Mouse (Mus musculus) cerebellum, postnatal 25 days (tissue): Measurements from ENCODE around the gene Tusc2.

Experiments used
- DNase-seq, 2 experiments: peaks; one replicate each; pipeline ENCODE4 v3.0.0; 2021; ENCODE audit warnings: mixed read lengths in 2 of 2

Gene Tusc2

GRCm38 (mm10) chr9:107612191-107612944 lies 49.3 kb downstream of the Tusc2 start:
- peak; percentile 100 for DNase-seq

GRCm38 (mm10) chr9:107612945-107613569 lies 50.0 kb downstream of the Tusc2 start:
- no peak for DNase-seq

GRCm38 (mm10) chr9:107615035-107615434 lies 52.0 kb downstream of the Tusc2 start:
- peak in 1 of 2 experiments; percentile 27 for DNase-seq
